Comparison of ENCODE assay signal across 8 mouse cellular contexts in genomic region chr10:80152873-80153260, GRCm38 (mm10). TPM values are rescaled to one million over a fixed set of nuclear protein-coding genes. Genes with fewer than 3 reads are reported as not detected.
DNase-seq lines count a peak whose midpoint lies in the region; ATAC-seq and TF ChIP-seq lines count a peak whose summit lies in the region.

No protein-coding gene starts in this region.

- H3K4me1 ChIP-seq in G1E (ENCODE audit: insufficient read depth, low read depth, low read length): peaks cover 72% of the 10 kb centered on the region
- peaks cover 64% of the 10 kb centered on the region for H3K4me1 ChIP-seq in forebrain, embryonic 13.5 days
- H3K4me1 ChIP-seq in intestine, postnatal 0 days (replicated peaks; ENCODE audit: control insufficient read depth, insufficient read depth, low read length): peaks cover 26% of the 10 kb centered on the region
- H3K4me1 ChIP-seq in lung, postnatal 0 days (ENCODE audit: insufficient read depth, low read depth, low read length): peaks cover 37% of the 10 kb centered on the region

- TF ChIP-seq EP300 in lung, postnatal 0 days (IDR thresholded peaks at IDR 0.05): no peak

- 0 out of 2 replicates have a peak, but pooled peaks have one; percentile 6 for ATAC-seq in G1E (ENCODE audit: extremely low read depth, insufficient number of reproducible peaks, low FRiP score, poor library complexity, severe bottlenecking)
- no peak for ATAC-seq in forebrain, embryonic 13.5 days
- ATAC-seq in intestine, postnatal 0 days: no peak
- no peak for ATAC-seq in lung, postnatal 0 days

- H3K27me3 ChIP-seq in G1E (ENCODE audit: insufficient read depth, low read length): no peaks in the 10 kb centered on the region
- H3K27me3 ChIP-seq in forebrain, embryonic 13.5 days: no peaks in the 10 kb centered on the region
- no peaks in the 10 kb centered on the region for H3K27me3 ChIP-seq in intestine, postnatal 0 days (replicated peaks; ENCODE audit: control insufficient read depth, insufficient read depth, low read length)
- no peaks in the 10 kb centered on the region for H3K27me3 ChIP-seq in lung, postnatal 0 days (replicated peaks; ENCODE audit: insufficient read depth, low read length)

- peak overlapping the region; percentile 99 for H3K4me2 ChIP-seq in forebrain, embryonic 13.5 days
- H3K4me2 ChIP-seq in intestine, postnatal 0 days (replicated peaks; ENCODE audit: low read depth): peak overlapping the region; percentile 86
- H3K4me2 ChIP-seq in lung, postnatal 0 days (replicated peaks; ENCODE audit: low read depth, low read length): peak overlapping the region; percentile 90

- H3K4me3 ChIP-seq in G1E (ENCODE audit: low read depth, low read length): peak overlapping the region; percentile 94; the same call in 1 of the 2 replicates
- H3K4me3 ChIP-seq in forebrain, embryonic 13.5 days: peak overlapping the region; percentile 99
- peak overlapping the region; percentile 95 for H3K4me3 ChIP-seq in intestine, postnatal 0 days (ENCODE audit: low read depth, low read length)
- peak overlapping the region; percentile 85 for H3K4me3 ChIP-seq in lung, postnatal 0 days (ENCODE audit: low read depth, low read length)

- peak overlapping the region; percentile 100 for H3K27ac ChIP-seq in forebrain, embryonic 13.5 days
- peak overlapping the region; percentile 92 for H3K27ac ChIP-seq in intestine, postnatal 0 days (ENCODE audit: low read depth, low read length)
- peak overlapping the region; percentile 96 for H3K27ac ChIP-seq in lung, postnatal 0 days (ENCODE audit: low read length)

- H3K9ac ChIP-seq in forebrain, embryonic 13.5 days: peak overlapping the region; percentile 100
- peak overlapping the region; percentile 74 for H3K9ac ChIP-seq in intestine, postnatal 0 days (ENCODE audit: low read depth, low read length)
- H3K9ac ChIP-seq in lung, postnatal 0 days (replicated peaks; ENCODE audit: low read depth): peak overlapping the region; percentile 77

- no peaks in the 10 kb centered on the region for H3K9me3 ChIP-seq in G1E (replicated peaks)
- no peaks in the 10 kb centered on the region for H3K9me3 ChIP-seq in forebrain, embryonic 13.5 days (replicated peaks)
- H3K9me3 ChIP-seq in intestine, postnatal 0 days (ENCODE audit: control insufficient read depth): no peaks in the 10 kb centered on the region
- no peaks in the 10 kb centered on the region for H3K9me3 ChIP-seq in lung, postnatal 0 days (ENCODE audit: low read length)

- no peak for TF ChIP-seq CTCF in G1E (IDR thresholded peaks at IDR 0.05; ENCODE audit: low read depth, low read length)
- TF ChIP-seq CTCF in intestine, postnatal 0 days (IDR thresholded peaks at IDR 0.05; ENCODE audit: low read depth): no peak
- TF ChIP-seq CTCF in lung, postnatal 0 days (IDR thresholded peaks at IDR 0.05): no peak

- peaks cover 77% of the 10 kb centered on the region for H3K36me3 ChIP-seq in G1E (replicated peaks)
- H3K36me3 ChIP-seq in forebrain, embryonic 13.5 days (ENCODE audit: poor library complexity, severe bottlenecking): peaks cover 66% of the 10 kb centered on the region
- peaks cover 69% of the 10 kb centered on the region for H3K36me3 ChIP-seq in intestine, postnatal 0 days (ENCODE audit: control insufficient read depth, insufficient read depth)
- H3K36me3 ChIP-seq in lung, postnatal 0 days (ENCODE audit: insufficient read depth, low read length): peaks cover 46% of the 10 kb centered on the region

- 33% methylated on average over 3 of the region's 3 CpGs for WGBS in forebrain, embryonic 13.5 days
- 5% methylated on average over 3 of the region's 3 CpGs for WGBS in intestine, postnatal 0 days
- 28% methylated on average over 3 of the region's 3 CpGs for WGBS in lung, postnatal 0 days

- DNase-seq in layer of hippocampus, adult 9-11 months: peak; percentile 60
- DNase-seq in layer of hippocampus, postnatal 36 days: no peak
- DNase-seq in G1E (ENCODE audit: low spot score): no peak
- DNase-seq in lung, postnatal 0 days (ENCODE audit: low spot score): peak; percentile 84
- peak; percentile 56 for DNase-seq in thymus, postnatal 4 days
- DNase-seq in layer of hippocampus, postnatal 25 days (ENCODE audit: extremely low spot score in 1 of 2, low spot score in 1 of 2): no peak

RNA-seq across cellular contexts. Expression of gene Midn, which starts 4.8 kb away (rescaled TPM):
- total RNA-seq in layer of hippocampus, postnatal 36 days (2021): 10 to 100 TPM; 58.9 to 62.6 TPM
- total RNA-seq in G1E (2014; fragmentation: Nextera tagmentation) (89.8 and 92.3 TPM in 2 replicates), G1E (2017) (19.2 and 24.3 TPM in 2 replicates)
- 295 and 302 TPM in 2 replicates for polyA plus RNA-seq in G1E (2012)
- polyA plus RNA-seq in forebrain, embryonic 13.5 days (2015; fragmentation: Nextera tagmentation; extraction: Ambion mirVana): 35.1 and 37.9 TPM in 2 replicates
- 18.1 and 19.5 TPM in 2 replicates for polyA plus RNA-seq in intestine, postnatal 0 days (2015; fragmentation: Nextera tagmentation; extraction: Ambion mirVana)
- 13.2 and 14.2 TPM in 2 replicates for polyA plus RNA-seq in lung, postnatal 0 days (2015; fragmentation: Nextera tagmentation; extraction: Ambion mirVana)
- total RNA-seq in layer of hippocampus, postnatal 25 days (2021): 10 to 100 TPM; 61.4 to 82.4 TPM

RNA-seq across cellular contexts. Expression of gene Cbarp, which starts 12.2 kb away (rescaled TPM):
- 100 to 1,000 TPM; 336 to 379 TPM for total RNA-seq in layer of hippocampus, postnatal 36 days (2021)
- total RNA-seq in G1E (2014; fragmentation: Nextera tagmentation) (67.2 and 74.4 TPM in 2 replicates), G1E (2017) (3.7 and 5.5 TPM in 2 replicates)
- polyA plus RNA-seq in G1E (2012): 66.6 and 73.9 TPM in 2 replicates
- 21.2 and 26.8 TPM in 2 replicates for polyA plus RNA-seq in forebrain, embryonic 13.5 days (2015; fragmentation: Nextera tagmentation; extraction: Ambion mirVana)
- 2.1 and 2.7 TPM in 2 replicates for polyA plus RNA-seq in intestine, postnatal 0 days (2015; fragmentation: Nextera tagmentation; extraction: Ambion mirVana)
- polyA plus RNA-seq in lung, postnatal 0 days (2015; fragmentation: Nextera tagmentation; extraction: Ambion mirVana): 5.1 and 5.5 TPM in 2 replicates
- total RNA-seq in layer of hippocampus, postnatal 25 days (2021): 100 to 1,000 TPM; 399 to 401 TPM

RNA-seq across cellular contexts. Expression of gene Cirbp, which starts 12.9 kb away (rescaled TPM):
- total RNA-seq in layer of hippocampus, postnatal 36 days (2021): 10 to 100 TPM; 58.5 to 63.4 TPM
- total RNA-seq in G1E (2014; fragmentation: Nextera tagmentation): 18.1 and 21.2 TPM in 2 replicates
- 32.6 and 34.8 TPM in 2 replicates for total RNA-seq in G1E (2017)
- 41.4 and 45.2 TPM in 2 replicates for polyA plus RNA-seq in G1E (2012)
- 274 and 308 TPM in 2 replicates for polyA plus RNA-seq in forebrain, embryonic 13.5 days (2015; fragmentation: Nextera tagmentation; extraction: Ambion mirVana)
- polyA plus RNA-seq in intestine, postnatal 0 days (2015; fragmentation: Nextera tagmentation; extraction: Ambion mirVana): 222 and 228 TPM in 2 replicates
- 203 and 305 TPM in 2 replicates for polyA plus RNA-seq in lung, postnatal 0 days (2015; fragmentation: Nextera tagmentation; extraction: Ambion mirVana)
- 10 to 100 TPM; 69.5 to 97.5 TPM for total RNA-seq in layer of hippocampus, postnatal 25 days (2021)

RNA-seq across cellular contexts. Expression of gene Atp5d, which starts 14.4 kb away (rescaled TPM):
- 100 to 1,000 TPM; 324 to 369 TPM for total RNA-seq in layer of hippocampus, postnatal 36 days (2021)
- total RNA-seq in G1E (2014; fragmentation: Nextera tagmentation): 248 and 258 TPM in 2 replicates
- 81.9 and 82.7 TPM in 2 replicates for total RNA-seq in G1E (2017)
- 1,539 and 1,678 TPM in 2 replicates for polyA plus RNA-seq in G1E (2012)
- 454 and 459 TPM in 2 replicates for polyA plus RNA-seq in forebrain, embryonic 13.5 days (2015; fragmentation: Nextera tagmentation; extraction: Ambion mirVana)
- 1,009 and 1,013 TPM in 2 replicates for polyA plus RNA-seq in intestine, postnatal 0 days (2015; fragmentation: Nextera tagmentation; extraction: Ambion mirVana)
- 463 and 491 TPM in 2 replicates for polyA plus RNA-seq in lung, postnatal 0 days (2015; fragmentation: Nextera tagmentation; extraction: Ambion mirVana)
- 100 to 1,000 TPM; 338 to 391 TPM for total RNA-seq in layer of hippocampus, postnatal 25 days (2021)

RNA-seq across cellular contexts. Expression of gene 1600002K03Rik, which starts 19.9 kb away (rescaled TPM):
- 1 to 10 TPM; 6.4 to 6.9 TPM for total RNA-seq in layer of hippocampus, postnatal 36 days (2021)
- 1.6 TPM in 1 of 2 replicates, not detected in the other for total RNA-seq in G1E (2014; fragmentation: Nextera tagmentation)
- 7.8 and 8.9 TPM in 2 replicates for total RNA-seq in G1E (2017)
- 4.8 and 5.0 TPM in 2 replicates for polyA plus RNA-seq in G1E (2012)
- polyA plus RNA-seq in forebrain, embryonic 13.5 days (2015; fragmentation: Nextera tagmentation; extraction: Ambion mirVana): 12.2 and 12.6 TPM in 2 replicates
- polyA plus RNA-seq in intestine, postnatal 0 days (2015; fragmentation: Nextera tagmentation; extraction: Ambion mirVana): 12.7 and 13.9 TPM in 2 replicates
- polyA plus RNA-seq in lung, postnatal 0 days (2015; fragmentation: Nextera tagmentation; extraction: Ambion mirVana): 10.4 and 11.7 TPM in 2 replicates
- 1 to 10 TPM; 5.8 to 6.2 TPM for total RNA-seq in layer of hippocampus, postnatal 25 days (2021)

Comparison
In these comparisons a context has a peak if more than half of its experiments do, and no peak if none do; other contexts are left out.
1. DNase-seq: peak in layer of hippocampus, adult 9-11 months (single experiment), lung, postnatal 0 days (single experiment) and thymus, postnatal 4 days (single experiment); none in layer of hippocampus, postnatal 36 days (0 of 2), G1E (single experiment) and layer of hippocampus, postnatal 25 days (0 of 2).
2. Peak in every context shown above with its lines, with median percentiles within 50 percentile points of each other: H3K4me3 ChIP-seq, H3K27ac ChIP-seq, H3K4me2 ChIP-seq and H3K9ac ChIP-seq.